Mouse (Mus musculus): ENCODE measurements around the gene Alg14.

Alg14 gene

DNA sequence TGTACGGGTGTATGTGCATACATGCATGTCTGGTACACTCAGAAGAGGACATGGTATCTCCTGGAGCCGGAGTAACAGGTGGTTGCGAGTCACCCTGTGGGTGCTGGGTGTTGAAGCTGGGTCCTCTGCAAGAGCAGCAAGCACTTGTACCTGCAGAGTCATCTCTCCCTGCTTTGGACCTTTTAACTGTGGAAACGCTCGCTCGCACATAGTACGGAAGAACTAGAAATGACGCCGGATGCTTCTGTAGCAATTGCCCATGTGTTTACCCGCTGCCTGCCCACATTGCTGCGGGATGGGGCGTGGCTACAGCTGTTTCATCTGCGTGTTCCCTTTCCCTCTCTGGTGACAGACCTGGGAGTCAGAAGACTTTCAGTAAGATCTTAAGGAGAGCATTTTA is 78.7 kb downstream of the Alg14 start:
- peak in 1 of 2 experiments; percentile 32 for DNase-seq

- DNase-seq = no peak
Measured at GRCm38 (mm10) chr3:121370830-121371526, 79.4 kb downstream of the Alg14 start.

DNA sequence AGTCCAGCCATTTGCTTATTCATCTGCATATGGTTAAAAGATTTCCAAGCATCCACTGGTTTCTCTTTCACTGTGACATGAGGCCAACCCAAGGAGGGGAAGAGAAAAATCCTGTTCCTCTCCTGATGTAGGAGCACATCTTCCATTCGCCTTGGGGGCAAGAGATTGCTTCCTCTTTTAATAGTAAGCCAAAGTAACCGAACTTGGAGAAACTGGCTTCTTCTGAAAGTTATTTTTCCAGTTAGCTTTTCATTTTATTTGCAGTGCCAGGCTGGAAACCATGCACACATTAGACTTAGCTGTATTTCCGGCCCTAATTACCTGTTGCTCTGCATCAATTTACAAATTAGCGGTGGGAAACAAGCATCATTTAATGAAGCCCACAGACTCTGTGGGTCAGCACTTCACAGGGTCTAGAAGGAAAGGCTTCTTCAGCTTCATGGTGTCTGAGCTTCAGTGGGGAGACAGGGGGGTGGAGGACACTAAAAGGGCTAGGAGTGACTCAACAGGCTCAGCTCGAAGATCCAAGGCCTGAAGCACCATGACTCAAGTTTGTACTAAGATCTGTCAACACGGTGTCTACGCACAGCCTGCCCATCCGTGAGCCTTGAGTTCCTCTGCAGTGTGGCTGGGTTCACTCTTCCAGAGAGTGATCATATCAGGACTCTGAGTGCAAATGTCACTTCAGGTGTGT is 80.1 kb downstream of the Alg14 start:
- no peak for DNase-seq

DNA sequence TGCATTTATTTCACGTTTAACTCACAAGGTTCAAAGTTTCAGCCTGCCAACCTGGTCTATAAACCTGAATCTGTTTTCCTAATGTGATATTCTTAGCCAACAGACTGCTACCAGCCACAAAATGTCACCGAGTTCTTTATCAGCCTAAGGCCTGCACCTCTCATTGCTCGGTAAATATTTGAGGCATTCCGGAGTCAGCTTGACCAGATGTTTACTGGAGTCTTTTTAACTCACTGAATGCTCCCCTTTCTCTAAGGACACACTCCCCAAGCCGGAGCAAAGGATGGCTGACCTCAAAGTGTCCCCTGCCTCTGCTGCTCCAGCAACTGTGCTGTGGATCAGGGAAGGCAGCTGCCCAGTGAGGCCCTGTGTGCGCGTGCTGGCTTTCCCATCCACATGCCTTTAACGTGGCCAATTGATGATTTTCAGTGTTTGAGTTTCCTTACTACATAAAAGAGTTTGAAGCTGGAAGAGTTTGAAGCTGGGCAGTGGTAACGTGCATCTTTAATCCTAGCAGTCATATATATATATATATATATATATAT is 82.4 kb downstream of the Alg14 start:
- no peak for DNase-seq

GRCm38 (mm10) chr3:121375541-121376129 is 84.1 kb downstream of the Alg14 start:
- DNase-seq = no peak

GRCm38 (mm10) chr3:121378708-121379612 is 87.4 kb downstream of the Alg14 start:
- DNase-seq = no peak

GRCm38 (mm10) chr3:121379699-121380098 is 88.1 kb downstream of the Alg14 start:
- no peak for DNase-seq

GRCm38 (mm10) chr3:121387471-121388009 is 96.0 kb downstream of the Alg14 start:
- no peak for DNase-seq

DNA sequence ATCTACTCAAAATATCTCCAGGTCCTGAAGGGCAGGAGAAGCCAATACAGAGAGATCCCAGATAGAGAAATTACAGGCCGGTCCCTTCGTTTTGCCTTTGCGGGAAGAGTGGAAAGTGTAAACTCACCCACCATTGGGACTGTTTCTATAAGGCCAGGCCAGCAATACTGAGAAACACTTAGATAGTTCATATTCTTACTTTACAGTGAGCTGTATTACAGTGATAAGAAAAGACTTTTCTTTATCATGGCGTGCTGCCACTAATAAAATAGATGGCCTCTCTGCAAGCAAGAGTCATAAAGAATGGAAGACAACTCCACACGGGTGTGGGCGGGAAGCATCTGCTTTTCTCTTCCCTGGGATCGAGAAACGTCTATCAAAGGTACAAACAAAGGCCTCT is 97.8 kb downstream of the Alg14 start:
- DNase-seq = no peak

- peak; percentile 47 to 50 for DNase-seq
Measured at GRCm38 (mm10) chr3:121389860-121390530, 98.4 kb downstream of the Alg14 start.

DNA sequence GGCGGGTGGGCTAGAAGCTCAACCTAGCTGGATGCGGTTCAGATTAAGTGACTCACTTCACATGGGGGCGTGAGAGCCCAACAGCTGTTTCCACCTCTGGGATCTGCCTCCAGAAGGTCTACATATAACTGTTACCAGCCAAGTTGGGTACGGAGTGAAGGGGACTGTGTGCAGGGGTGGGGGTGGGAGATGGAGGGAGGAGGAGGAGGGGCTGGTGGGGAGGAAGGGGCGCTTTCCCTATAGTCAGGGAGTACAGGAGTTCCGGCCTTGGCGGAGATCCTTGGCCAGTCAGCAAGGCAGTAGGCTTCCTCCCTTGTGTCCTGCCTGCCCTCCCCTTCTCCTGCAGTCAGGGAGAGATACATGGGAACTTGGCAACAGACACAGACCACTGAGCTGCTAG is 99.2 kb downstream of the Alg14 start:
- DNase-seq = peak; percentile 36 to 66

DNA sequence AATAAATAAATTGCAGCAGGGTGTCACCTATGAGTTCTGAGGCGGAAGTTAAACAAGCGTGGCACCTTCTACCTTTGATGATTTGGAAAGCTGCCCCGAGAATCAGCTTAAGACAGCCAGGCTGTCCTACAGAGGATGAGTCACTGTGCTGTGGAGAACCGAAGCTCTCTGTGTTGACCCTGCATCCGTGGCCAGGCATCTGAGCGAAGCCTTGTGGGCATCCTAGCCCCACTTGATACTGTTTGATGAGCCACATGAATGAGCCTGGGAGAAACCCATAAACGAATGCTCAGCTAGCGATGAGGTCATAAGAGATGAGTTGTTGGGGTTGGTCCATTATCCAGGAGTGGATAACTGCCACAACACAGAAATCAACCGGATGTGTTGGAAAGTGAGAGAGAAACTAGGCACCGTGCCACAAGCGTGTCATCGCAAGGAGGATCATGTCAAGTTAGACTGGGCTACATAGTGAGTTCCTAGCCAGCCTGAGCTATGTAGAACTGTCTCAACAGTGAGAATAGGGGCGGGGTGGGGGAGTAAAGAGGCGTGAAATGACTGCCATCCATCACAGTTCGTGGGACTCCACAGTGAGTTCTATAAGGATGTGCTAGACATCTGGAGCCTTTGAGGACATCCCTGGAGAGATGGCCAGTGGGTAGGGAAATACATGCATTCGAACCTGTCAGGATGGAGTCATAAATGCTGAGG is 104.2 kb downstream of the Alg14 start:
- peak; percentile 72 to 80 for DNase-seq

GRCm38 (mm10) chr3:121396561-121396960 is 105.0 kb downstream of the Alg14 start:
- no peak for DNase-seq

GRCm38 (mm10) chr3:121397007-121397406 is 105.4 kb downstream of the Alg14 start:
- no peak for DNase-seq

GRCm38 (mm10) chr3:121401384-121401783 is 109.8 kb downstream of the Alg14 start:
- DNase-seq = no peak

DNA sequence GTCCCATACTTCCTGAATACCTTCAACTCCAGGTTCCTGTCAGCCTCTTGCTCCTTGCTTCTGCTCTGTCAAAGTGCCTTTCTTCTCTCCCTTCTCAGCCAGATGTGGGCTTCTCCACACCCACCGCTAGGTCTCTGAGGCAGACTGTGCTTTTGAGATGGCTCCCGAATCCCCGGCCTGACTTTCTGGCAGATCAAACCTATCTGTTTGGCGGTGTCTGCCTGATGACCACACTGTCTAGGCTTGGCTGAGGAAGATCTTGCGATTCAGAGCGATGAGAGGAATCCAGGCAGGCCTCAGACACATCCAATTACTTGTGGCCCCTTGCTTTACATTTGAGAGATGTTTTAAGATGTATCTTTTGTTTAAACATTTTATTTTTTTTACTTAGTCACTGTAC is 110.5 kb downstream of the Alg14 start:
- DNase-seq = no peak

DNA sequence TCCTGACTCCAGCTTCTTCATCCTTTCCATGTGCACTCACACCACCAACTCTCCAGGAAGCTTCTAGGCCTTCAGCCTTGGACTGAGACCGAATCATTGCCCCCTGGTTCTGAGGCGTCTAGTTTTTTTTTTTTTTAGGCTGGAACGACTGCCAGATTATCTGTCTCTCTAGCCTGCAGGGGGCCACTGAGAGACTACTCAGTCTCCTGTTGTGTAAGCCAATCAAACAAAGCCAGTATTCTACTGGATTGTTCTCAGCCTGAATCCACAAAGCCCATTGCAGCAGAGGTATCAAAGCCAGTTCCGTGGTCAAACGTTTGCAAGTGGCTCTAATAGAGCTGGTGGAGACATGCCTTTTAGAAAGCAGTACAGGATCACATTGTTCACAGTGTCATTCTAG is 111.9 kb downstream of the Alg14 start:
- no peak for DNase-seq

DNA sequence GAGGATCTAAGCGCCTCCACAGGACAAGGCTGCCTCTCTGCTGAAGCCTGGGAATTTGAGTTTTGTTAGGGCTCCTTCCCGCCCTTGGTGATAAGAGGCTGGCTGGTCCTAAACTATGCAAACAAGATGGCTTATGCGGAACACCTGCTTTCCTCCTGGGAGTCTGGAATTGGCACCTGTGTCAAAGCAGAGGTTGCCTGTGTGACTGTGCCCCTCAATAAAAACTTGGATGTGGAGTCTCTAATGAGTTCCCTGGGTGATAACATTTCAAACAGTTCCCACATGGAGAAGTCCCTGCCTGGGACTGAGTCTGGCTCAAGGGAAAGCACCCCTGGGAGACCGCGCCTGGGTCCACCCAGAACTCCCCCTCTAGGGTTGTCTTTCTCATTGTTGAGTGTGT is 113.5 kb downstream of the Alg14 start:
- no peak for DNase-seq

DNA sequence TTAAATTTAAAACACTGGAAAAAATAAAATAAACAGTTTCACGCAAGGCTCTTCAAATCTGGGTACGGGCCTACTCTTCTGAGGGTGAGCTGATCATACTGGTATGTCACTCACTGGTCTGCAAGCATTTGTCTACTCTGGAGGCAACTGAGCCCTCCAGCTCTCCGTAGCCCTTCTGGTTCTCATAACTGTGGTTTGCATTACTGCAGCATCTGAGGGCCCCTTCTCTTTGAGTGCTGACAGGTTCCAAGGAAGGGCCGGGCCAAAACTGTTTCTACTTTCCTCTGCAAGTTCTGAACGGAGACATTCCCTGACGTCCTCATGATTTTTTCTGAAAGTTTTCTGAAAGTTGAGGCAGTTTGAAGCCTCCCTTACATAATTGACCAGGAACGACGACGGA is 115.8 kb downstream of the Alg14 start:
- DNase-seq = peak in 1 of 2 experiments; percentile 19

- DNase-seq = no peak
Measured at GRCm38 (mm10) chr3:121408386-121408785, 116.8 kb downstream of the Alg14 start.

DNA sequence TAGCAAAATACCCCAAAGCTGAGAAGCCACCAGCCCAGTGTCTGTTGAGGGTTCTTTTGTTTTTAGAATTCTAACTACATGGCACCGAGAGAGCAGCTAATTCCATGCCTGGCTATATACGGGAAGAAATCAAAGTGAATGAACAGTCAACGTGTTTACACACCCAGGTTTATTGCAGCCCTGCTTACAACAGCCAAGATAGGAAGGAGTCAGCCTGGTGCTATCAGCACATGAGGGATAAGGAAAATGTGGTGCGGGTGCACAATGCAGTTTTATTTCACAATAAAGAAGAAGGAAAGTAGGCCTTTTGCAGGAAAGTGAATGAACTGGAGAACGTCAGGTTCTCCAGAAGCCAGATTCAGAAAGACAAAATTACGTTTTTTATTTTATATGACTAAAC is 119.9 kb downstream of the Alg14 start:
- DNase-seq = no peak
